Mouse (Mus musculus) hindbrain, embryonic 14.5 days (tissue): ENCODE data around the gene Polg. TPM values are rescaled to one million over a fixed set of nuclear protein-coding genes. Genes with fewer than 3 reads are reported as not detected.

Experiments used
- ATAC-seq: fragments of 200-750 bp; cut with Nextera tagmentation; 2 replicates; pipeline ENCODE4 v1.8.0; 2017; ENCODE audit warnings: moderate number of reproducible peaks, mild to moderate bottlenecking, moderate TSS enrichment, moderate library complexity; ENCODE audit not compliant: low FRiP score
- DNase-seq: peaks from one replicate; pipeline ENCODE4 v3.0.0-alpha.2; 2015; ENCODE audit warnings: low spot score
- H3K27ac ChIP-seq: fragments of 300-500 bp; sonication (generic); 2 replicates; pipeline ENCODE4 v1.5.1; 2014; ENCODE audit warnings: mild to moderate bottlenecking, moderate library complexity
- H3K27me3 ChIP-seq: fragments of 300-500 bp; sonication (generic); 2 replicates; pipeline ENCODE4 v1.6.1; 2014; ENCODE audit warnings: mild to moderate bottlenecking, low read length, mixed read lengths; ENCODE audit not compliant: control insufficient read depth, insufficient read depth
- H3K36me3 ChIP-seq: fragments of 300-500 bp; sonication (generic); replicated peaks from 2 replicates; pipeline ENCODE4 v1.6.1; 2014; ENCODE audit not compliant: control insufficient read depth, insufficient read depth
- H3K4me1 ChIP-seq: fragments of 300-500 bp; sonication (generic); replicated peaks from 2 replicates; pipeline ENCODE4 v1.6.1; 2014; ENCODE audit warnings: antibody characterized with exemption, low read length, mixed read lengths; ENCODE audit not compliant: control insufficient read depth, insufficient read depth
- H3K4me2 ChIP-seq: fragments of 300-500 bp; sonication (generic); replicated peaks from 2 replicates; pipeline ENCODE4 v1.6.1; 2014; ENCODE audit warnings: mild to moderate bottlenecking, moderate library complexity
- H3K4me3 ChIP-seq: fragments of 300-500 bp; sonication (generic); replicated peaks from 2 replicates; pipeline ENCODE4 v1.5.1; 2014; ENCODE audit warnings: mild to moderate bottlenecking, low read length
- H3K9ac ChIP-seq: fragments of 300-500 bp; sonication (generic); 2 replicates; pipeline ENCODE4 v1.6.1; 2014
- H3K9me3 ChIP-seq: fragments of 300-500 bp; sonication (generic); 2 replicates; pipeline ENCODE4 v1.6.1; 2016; ENCODE audit warnings: low read length; ENCODE audit not compliant: control insufficient read depth
- WGBS: fragments of 180-500 bp; shearing (Covaris S2); extraction: QIAGEN DNeasy Blood & Tissue Kit; methylation state at CpG from one replicate; pipeline ENCODE4 v1.1.7; 2014; 5-methylcytosine and 5-hydroxymethylcytosine counted together
- polyA plus RNA-seq: library from polyadenylated mRNA; unstranded; fragments of >200 nt; fragmentation: Nextera tagmentation; extraction: Ambion mirVana; gene quantifications from 2 replicates; pipeline ENCODE4 v1.2.1, GENCODE M21; 2014

The Polg gene
- polyA plus RNA-seq, 1 experiment from 2014 or later, result 28.9 TPM

DNA sequence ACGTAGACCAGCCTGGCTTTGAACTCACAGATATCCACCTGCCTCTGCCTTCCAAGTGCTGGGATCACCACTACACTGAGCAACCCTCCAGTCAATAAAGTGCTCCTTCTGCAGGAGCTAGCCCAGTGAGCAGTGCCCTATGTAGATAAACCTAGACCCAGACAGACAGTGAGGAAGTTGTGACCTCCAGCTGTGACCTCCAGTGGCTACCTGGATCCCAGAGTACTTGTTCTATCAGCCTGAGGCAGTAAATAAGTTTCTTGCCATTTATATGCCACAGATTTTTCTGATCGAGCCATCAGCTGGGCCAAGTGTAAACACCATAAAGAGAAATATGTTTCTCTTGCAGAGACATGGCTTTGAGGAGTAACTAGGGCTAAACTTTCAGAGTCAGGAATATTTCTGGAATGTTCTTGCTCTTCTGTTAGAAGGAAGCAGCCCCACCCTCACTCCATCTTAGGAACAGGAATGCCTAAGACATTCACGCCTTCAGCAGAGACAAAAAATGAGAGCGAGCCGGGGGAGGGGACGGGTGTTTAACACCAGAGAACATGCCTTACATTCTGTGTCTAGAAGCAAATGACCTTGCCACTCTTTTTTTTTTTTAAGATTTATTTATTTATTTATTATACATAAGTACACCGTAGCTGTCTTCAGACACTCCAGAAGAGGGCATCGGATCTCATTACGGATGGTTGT is 7.5 kb upstream of the Polg start:
- no peaks in the 10 kb centered on the region for H3K4me1 ChIP-seq
- no peak overlapping the region for H3K4me3 ChIP-seq
- H3K9me3 ChIP-seq, result no peaks in the 10 kb centered on the region
- DNase-seq (no peak), ATAC-seq (no peak)
- no peaks in the 10 kb centered on the region for H3K36me3 ChIP-seq
- 94% methylated on average over 9 of the region's 9 CpGs for WGBS
- no peaks in the 10 kb centered on the region for H3K27me3 ChIP-seq
- no peak overlapping the region for H3K9ac ChIP-seq
- no peak overlapping the region for H3K4me2 ChIP-seq
- H3K27ac ChIP-seq, result no peak overlapping the region

DNA sequence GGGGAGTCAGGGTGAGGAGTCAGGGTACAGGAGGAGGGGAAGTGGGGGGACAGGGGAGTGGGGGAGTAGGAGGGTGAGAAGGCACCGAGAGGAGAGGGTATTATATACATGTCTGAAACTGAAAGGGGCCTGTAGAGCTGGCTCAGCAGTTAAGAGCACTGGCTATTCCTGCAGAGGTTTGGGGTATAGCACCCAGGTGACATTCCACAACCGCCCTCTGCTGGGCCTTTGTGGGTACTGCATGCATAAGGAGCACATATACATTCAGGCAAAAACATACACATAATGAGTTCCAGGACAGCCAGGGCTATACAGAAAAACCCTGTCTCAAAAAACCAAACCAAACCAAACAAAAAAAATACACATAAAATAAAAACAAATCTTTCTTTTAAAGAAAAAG is 6.6 kb upstream of the Polg start:
- DNase-seq (no peak), ATAC-seq (no peak)
- H3K4me2 ChIP-seq, result no peak overlapping the region
- H3K36me3 ChIP-seq, result no peaks in the 10 kb centered on the region
- H3K27ac ChIP-seq, result no peak overlapping the region
- H3K4me3 ChIP-seq, result no peak overlapping the region
- no peaks in the 10 kb centered on the region for H3K9me3 ChIP-seq
- H3K9ac ChIP-seq, result no peak overlapping the region
- H3K27me3 ChIP-seq, result no peaks in the 10 kb centered on the region
- peaks cover 1% of the 10 kb centered on the region; the same call in 1 of the 2 replicates for H3K4me1 ChIP-seq
- WGBS, result 57% methylated on average over 2 of the region's 2 CpGs

DNA sequence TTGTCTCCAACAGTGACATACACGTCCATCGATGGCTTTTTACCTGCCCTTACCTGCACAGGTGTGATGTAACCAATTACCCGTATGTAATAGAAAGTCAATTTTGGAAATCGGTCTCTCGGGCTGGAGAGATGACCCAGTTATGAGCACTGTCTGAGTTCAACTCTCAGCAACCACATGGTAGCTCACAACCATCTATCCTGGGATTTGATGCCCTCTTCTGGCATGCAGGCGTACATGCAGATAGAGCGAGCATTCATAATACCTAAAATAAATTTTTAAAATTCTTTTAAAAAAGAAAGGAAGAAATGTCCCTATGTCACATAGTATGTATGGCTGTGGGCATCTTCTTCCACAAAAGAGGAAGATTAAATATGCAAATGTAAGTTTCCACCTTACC is 5.3 kb upstream of the Polg start:
- peaks cover 11% of the 10 kb centered on the region; the same call in 1 of the 2 replicates for H3K4me1 ChIP-seq

DNA sequence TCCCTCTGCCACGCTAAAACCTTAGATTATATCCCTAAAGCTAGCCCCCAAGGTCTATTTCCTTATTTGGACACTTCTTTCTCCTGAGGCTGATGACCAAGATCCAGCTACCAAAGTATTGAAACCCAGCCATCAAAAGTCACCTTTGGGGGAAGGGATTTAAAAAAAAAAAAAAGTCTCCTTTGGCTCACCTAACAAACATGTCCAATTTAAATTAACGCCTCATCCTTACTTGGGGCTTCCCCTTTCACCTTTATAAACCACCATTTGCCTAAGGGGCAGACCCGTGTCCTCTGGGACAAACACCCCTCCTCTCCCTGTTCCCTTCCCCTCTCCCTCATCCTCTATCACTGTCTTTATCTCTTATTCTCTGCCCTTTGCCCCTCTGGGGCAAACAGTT is 4.6 kb upstream of the Polg start:
- WGBS, result 69% methylated on average over 3 of the region's 3 CpGs
- Histone ChIP-seq H3K4me3 (no peak overlapping the region), H3K4me2 (no peak overlapping the region), H3K9ac (no peak overlapping the region), H3K4me1 (peaks cover 11% of the 10 kb centered on the region; the same call in 1 of the 2 replicates), H3K27ac (no peak overlapping the region), H3K27me3 (no peaks in the 10 kb centered on the region), H3K9me3 (no peaks in the 10 kb centered on the region), H3K36me3 (no peaks in the 10 kb centered on the region)
- ATAC-seq, result no peak
- no peak for DNase-seq

More for the DNA sequence above, 5.3 kb upstream of the Polg start:
- Histone ChIP-seq H3K27me3 (no peaks in the 10 kb centered on the region), H3K4me2 (no peak overlapping the region), H3K9ac (no peak overlapping the region), H3K27ac (no peak overlapping the region), H3K4me3 (no peak overlapping the region), H3K9me3 (no peaks in the 10 kb centered on the region), H3K36me3 (no peaks in the 10 kb centered on the region)
- WGBS, result 67% methylated on average over 7 of the region's 7 CpGs
- DNase-seq (no peak), ATAC-seq (no peak)

DNA sequence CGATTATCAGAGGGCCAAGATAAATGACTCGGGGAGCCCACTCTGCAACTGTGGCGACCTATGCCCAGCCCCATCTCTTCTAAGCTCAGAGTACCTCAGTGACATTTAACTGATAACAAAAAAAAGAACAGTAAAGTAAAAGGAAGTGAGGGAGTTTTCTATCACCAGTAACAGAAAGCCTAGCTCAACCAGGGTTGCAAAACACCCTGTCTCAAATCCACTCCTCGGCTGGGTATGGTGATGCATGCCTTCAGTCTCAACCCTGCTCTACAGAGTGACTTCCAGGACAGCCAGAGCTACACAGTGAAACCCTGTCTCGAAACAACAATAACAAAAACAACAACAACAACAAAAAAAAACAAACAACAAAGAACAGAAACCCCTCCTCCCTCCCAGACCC is 3.6 kb upstream of the Polg start:
- no peak for DNase-seq
- Histone ChIP-seq H3K36me3 (no peaks in the 10 kb centered on the region), H3K27me3 (no peaks in the 10 kb centered on the region), H3K9me3 (no peaks in the 10 kb centered on the region), H3K4me2 (no peak overlapping the region), H3K9ac (no peak overlapping the region), H3K27ac (no peak overlapping the region), H3K4me3 (no peak overlapping the region), H3K4me1 (peaks cover 17% of the 10 kb centered on the region)
- 82% methylated on average over 5 of the region's 5 CpGs for WGBS
- no peak for ATAC-seq

DNA sequence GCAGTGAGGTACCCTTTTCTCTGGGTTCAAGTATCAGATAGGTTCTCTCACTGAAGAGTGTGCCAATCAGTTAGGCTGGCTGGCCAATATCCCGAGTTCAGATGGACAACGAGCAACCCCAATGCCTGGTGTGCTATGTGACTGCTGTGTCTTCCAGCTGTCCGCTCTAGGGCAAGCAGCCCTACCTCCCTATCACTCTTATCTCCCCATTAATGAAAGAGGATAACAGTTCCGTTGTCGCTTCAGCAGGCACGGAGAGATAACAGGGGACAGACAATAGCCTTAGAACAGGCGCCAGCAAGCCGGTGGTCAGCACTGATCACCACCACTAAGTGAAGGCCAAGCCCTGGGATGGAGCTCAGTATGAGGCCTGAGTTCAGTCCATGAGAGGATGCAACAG is 2.8 kb upstream of the Polg start:
- 51% methylated on average over 8 of the region's 8 CpGs for WGBS
- ATAC-seq, result no peak
- no peaks in the 10 kb centered on the region for H3K27me3 ChIP-seq

DNA sequence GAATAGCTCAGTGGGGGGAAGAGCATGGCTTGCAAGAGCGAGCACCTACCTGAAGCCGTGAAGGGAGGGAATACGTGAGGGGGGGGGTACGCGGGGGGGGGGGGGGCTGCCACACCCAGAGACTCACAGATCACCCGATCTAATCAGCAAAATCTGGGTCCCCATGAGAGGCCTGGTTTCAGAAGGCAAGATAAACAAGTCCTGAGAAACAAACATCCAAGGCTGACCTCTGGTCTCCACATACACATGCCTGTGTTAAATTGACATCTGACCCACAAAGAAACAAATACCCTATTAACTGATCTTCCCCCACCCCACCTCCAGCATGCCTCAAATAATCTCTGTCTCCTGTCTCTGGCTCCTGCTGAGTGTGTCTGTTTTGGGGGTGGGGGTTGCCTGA is 1.8 kb upstream of the Polg start:
- no peak overlapping the region for H3K27ac ChIP-seq
- 15% methylated on average over 6 of the region's 6 CpGs for WGBS
- H3K4me1 ChIP-seq, result peaks cover 24% of the 10 kb centered on the region
- H3K4me3 ChIP-seq, result 0 out of 2 replicates have a peak overlapping the region, but pooled peaks have one; percentile 90
- peak overlapping the region; percentile 85 for H3K4me2 ChIP-seq
- H3K9ac ChIP-seq, result peak overlapping the region; percentile 24; the same call in 1 of the 2 replicates
- no peak for ATAC-seq
- no peaks in the 10 kb centered on the region for H3K9me3 ChIP-seq
- H3K27me3 ChIP-seq, result no peaks in the 10 kb centered on the region
- peaks cover 6% of the 10 kb centered on the region; the same call in 1 of the 2 replicates for H3K36me3 ChIP-seq
- no peak for DNase-seq

More for the DNA sequence above, 2.8 kb upstream of the Polg start:
- Histone ChIP-seq H3K9me3 (no peaks in the 10 kb centered on the region), H3K4me3 (no peak overlapping the region), H3K36me3 (no peaks in the 10 kb centered on the region), H3K4me1 (peaks cover 24% of the 10 kb centered on the region), H3K4me2 (no peak overlapping the region), H3K27ac (no peak overlapping the region), H3K9ac (no peak overlapping the region)
- no peak for DNase-seq

DNA sequence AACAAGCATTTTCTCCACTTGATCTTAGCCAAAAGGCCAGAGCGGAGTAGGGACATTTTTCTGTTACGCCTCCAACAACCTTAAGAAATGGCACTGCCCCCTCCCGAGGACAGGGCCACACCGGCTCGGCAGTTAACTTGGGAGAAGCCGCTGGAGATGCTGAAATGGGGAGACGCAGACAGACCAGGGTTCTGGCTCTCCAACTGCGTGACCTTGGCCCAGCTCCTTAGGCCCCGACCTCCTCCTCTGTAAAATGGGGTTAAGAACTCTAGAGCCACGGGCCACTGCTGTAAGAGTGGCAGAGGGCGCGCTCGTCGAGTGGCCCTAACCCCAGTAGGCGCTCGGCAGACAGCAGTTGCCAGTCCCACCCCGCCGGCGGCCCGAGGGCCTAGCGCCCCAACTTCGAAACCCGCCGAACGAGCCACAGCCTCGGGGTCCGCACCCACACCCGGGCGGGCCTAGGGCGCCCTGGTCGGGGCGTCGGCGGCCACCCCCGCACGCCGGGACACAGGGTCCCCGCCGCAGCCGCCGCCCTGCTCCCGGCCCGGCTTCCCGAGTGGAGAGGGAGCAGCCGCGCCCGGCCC is 609 bp downstream of the Polg start:
- no peaks in the 10 kb centered on the region for H3K27me3 ChIP-seq
- WGBS, result under 1% methylated on average over 42 of the region's 47 CpGs
- no peaks in the 10 kb centered on the region for H3K9me3 ChIP-seq
- peaks cover 26% of the 10 kb centered on the region for H3K36me3 ChIP-seq
- 0 out of 2 replicates have a peak, but pooled peaks have one; percentile 9 for ATAC-seq
- peak overlapping the region; percentile 83 for H3K9ac ChIP-seq
- peak overlapping the region; percentile 85 for H3K4me2 ChIP-seq
- peaks cover 24% of the 10 kb centered on the region for H3K4me1 ChIP-seq
- DNase-seq, result no peak
- peak overlapping the region; percentile 83 for H3K27ac ChIP-seq
- peak overlapping the region; percentile 90 for H3K4me3 ChIP-seq

DNA sequence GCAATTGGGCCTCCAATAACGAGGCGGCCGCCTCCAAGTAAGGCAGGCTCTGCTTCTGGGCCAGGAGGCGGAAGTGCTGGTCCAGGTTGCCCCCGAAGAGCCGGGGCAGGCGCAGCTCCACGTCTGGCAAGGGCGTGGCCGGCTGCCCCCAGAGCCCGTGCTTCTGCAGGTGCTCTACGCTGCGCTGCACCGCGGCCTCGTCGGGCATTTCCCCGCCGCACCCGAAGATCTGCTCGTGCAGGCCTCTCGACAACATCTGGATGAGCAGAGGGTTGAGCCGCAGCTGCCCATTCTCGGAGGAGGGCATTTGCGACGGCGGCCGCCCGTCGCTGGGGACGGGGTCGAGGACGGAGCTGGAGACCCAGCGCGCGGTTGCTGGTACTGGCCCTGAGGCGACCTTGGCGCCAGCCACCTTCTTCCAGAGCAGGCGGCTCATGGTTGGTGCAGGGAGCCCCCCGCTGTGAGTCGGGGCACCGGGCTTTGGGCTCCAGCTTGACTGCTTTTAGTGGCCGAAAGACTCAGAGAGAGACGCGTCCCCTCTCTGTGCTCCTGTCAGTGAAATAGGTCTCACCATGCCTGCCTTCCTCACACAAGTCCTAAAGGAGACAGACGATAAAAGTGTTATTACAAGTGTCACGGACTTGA is 1.3 kb downstream of the Polg start:
- H3K27me3 ChIP-seq, result no peaks in the 10 kb centered on the region
- no peak for ATAC-seq
- H3K4me2 ChIP-seq, result peak overlapping the region; percentile 85
- H3K4me3 ChIP-seq, result peak overlapping the region; percentile 90
- peak overlapping the region; percentile 83 for H3K9ac ChIP-seq
- H3K9me3 ChIP-seq, result no peaks in the 10 kb centered on the region
- WGBS, result 6% methylated on average over 47 of the region's 47 CpGs
- no peak overlapping the region for H3K27ac ChIP-seq
- peaks cover 33% of the 10 kb centered on the region for H3K36me3 ChIP-seq
- DNase-seq, result no peak
- H3K4me1 ChIP-seq, result peaks cover 24% of the 10 kb centered on the region
